Mouse (Mus musculus) hindbrain, embryonic 11.5 days (tissue): ENCODE data around the gene Rnaseh2a. TPM values are rescaled to one million over a fixed set of nuclear protein-coding genes. Genes with fewer than 3 reads are reported as not detected.

ENCODE experiments used
- ATAC-seq: fragments of 200-750 bp; cut with Nextera tagmentation; 2 replicates; pipeline ENCODE4 v1.8.0; 2017; ENCODE audit warnings: mild to moderate bottlenecking, moderate TSS enrichment, moderate library complexity; ENCODE audit not compliant: low FRiP score
- DNase-seq: peaks from one replicate; pipeline ENCODE4 v3.0.0-alpha.2; 2015; ENCODE audit warnings: low spot score
- H3K27ac ChIP-seq: fragments of 300-500 bp; sonication (generic); 2 replicates; pipeline ENCODE4 v1.5.1; 2014; ENCODE audit warnings: mild to moderate bottlenecking, low read depth, low read length
- H3K27me3 ChIP-seq: fragments of 300-500 bp; sonication (generic); 2 replicates; pipeline ENCODE4 v1.6.1; 2014; ENCODE audit warnings: mild to moderate bottlenecking, low read length, moderate library complexity, mixed read lengths; ENCODE audit not compliant: control insufficient read depth, insufficient read depth
- H3K36me3 ChIP-seq: fragments of 300-500 bp; sonication (generic); 2 replicates; pipeline ENCODE4 v1.6.1; 2014; ENCODE audit warnings: mild to moderate bottlenecking, low read length, moderate library complexity, mixed read lengths; ENCODE audit not compliant: control insufficient read depth, insufficient read depth
- H3K4me1 ChIP-seq: fragments of 300-500 bp; sonication (generic); replicated peaks from 2 replicates; pipeline ENCODE4 v1.6.1; 2014; ENCODE audit warnings: low read length, mixed read lengths; ENCODE audit not compliant: control insufficient read depth, insufficient read depth
- H3K4me2 ChIP-seq: fragments of 300-500 bp; sonication (generic); replicated peaks from 2 replicates; pipeline ENCODE4 v1.6.1; 2014; ENCODE audit warnings: mild to moderate bottlenecking, low read depth, low read length
- H3K4me3 ChIP-seq: fragments of 300-500 bp; sonication (generic); 2 replicates; pipeline ENCODE4 v1.5.1; 2014; ENCODE audit warnings: low read depth, low read length
- H3K9ac ChIP-seq: fragments of 300-500 bp; sonication (generic); 2 replicates; pipeline ENCODE4 v1.6.1; 2014; ENCODE audit warnings: low read depth, low read length
- H3K9me3 ChIP-seq: fragments of 300-500 bp; sonication (generic); 2 replicates; pipeline ENCODE4 v1.6.1; 2016; ENCODE audit warnings: low read length; ENCODE audit not compliant: control insufficient read depth
- WGBS: fragments of 180-500 bp; shearing (Covaris S2); extraction: QIAGEN DNeasy Blood & Tissue Kit; methylation state at CpG from one replicate; pipeline ENCODE4 v1.1.7; 2014; 5-methylcytosine and 5-hydroxymethylcytosine counted together
- polyA plus RNA-seq: library from polyadenylated mRNA; unstranded; fragments of >200 nt; fragmentation: Nextera tagmentation; extraction: Ambion mirVana; gene quantifications from 2 replicates; pipeline ENCODE4 v1.2.1, GENCODE M21; 2014

Rnaseh2a gene
- polyA plus RNA-seq, 1 experiment from 2014 or later, result 98.5 TPM

GRCm38 (mm10) chr8:84996978-84997377, 27.4 kb upstream of the Rnaseh2a start:
- Histone ChIP-seq H3K9ac (no peak overlapping the region), H3K4me3 (no peak overlapping the region), H3K9me3 (no peaks in the 10 kb centered on the region), H3K27me3 (peaks cover 10% of the 10 kb centered on the region), H3K36me3 (no peaks in the 10 kb centered on the region), H3K4me2 (no peak overlapping the region), H3K4me1 (peaks cover 3% of the 10 kb centered on the region), H3K27ac (no peak overlapping the region)
- no peak for ATAC-seq
- no peak for DNase-seq
- WGBS, result 77% methylated on average over 5 of the region's 5 CpGs

GRCm38 (mm10) chr8:84995680-84996079, 26.1 kb upstream of the Rnaseh2a start:
- no peaks in the 10 kb centered on the region for H3K9me3 ChIP-seq
- peaks cover 10% of the 10 kb centered on the region for H3K27me3 ChIP-seq
- no peak overlapping the region for H3K4me3 ChIP-seq
- 24% methylated on average over 25 of the region's 25 CpGs for WGBS
- H3K9ac ChIP-seq, result 0 out of 2 replicates have a peak overlapping the region, but pooled peaks have one; percentile 11
- no peak overlapping the region for H3K4me2 ChIP-seq
- DNase-seq (peak; percentile 23), ATAC-seq (no peak)
- H3K27ac ChIP-seq, result no peak overlapping the region
- peaks cover 6% of the 10 kb centered on the region for H3K4me1 ChIP-seq
- H3K36me3 ChIP-seq, result no peaks in the 10 kb centered on the region

- ATAC-seq (no peak), DNase-seq (no peak)
- no peak overlapping the region for H3K4me3 ChIP-seq
- no peaks in the 10 kb centered on the region for H3K9me3 ChIP-seq
- H3K27me3 ChIP-seq, result peaks cover 10% of the 10 kb centered on the region
- H3K27ac ChIP-seq, result no peak overlapping the region
- H3K36me3 ChIP-seq, result no peaks in the 10 kb centered on the region
- H3K4me1 ChIP-seq, result peaks cover 7% of the 10 kb centered on the region
- H3K4me2 ChIP-seq, result no peak overlapping the region
- no peak overlapping the region for H3K9ac ChIP-seq
- WGBS, result 98% methylated on average over 9 of the region's 9 CpGs
These were observed 24.8 kb upstream of the Rnaseh2a start for GRCm38 (mm10) chr8:84994375-84994774.

GRCm38 (mm10) chr8:84990836-84991235, 21.3 kb upstream of the Rnaseh2a start:
- ATAC-seq (peak; percentile 64), DNase-seq (peak; percentile 48)
- Histone ChIP-seq H3K4me2 (peak overlapping the region; percentile 84), H3K9me3 (no peaks in the 10 kb centered on the region), H3K4me1 (peaks cover 4% of the 10 kb centered on the region), H3K27me3 (peaks cover 25% of the 10 kb centered on the region), H3K4me3 (peak overlapping the region; percentile 52), H3K9ac (peak overlapping the region; percentile 76), H3K36me3 (no peaks in the 10 kb centered on the region), H3K27ac (no peak overlapping the region)
- under 1% methylated on average over 15 of the region's 15 CpGs for WGBS

- Histone ChIP-seq H3K27ac (no peak within 1 kb of the TSS), H3K27me3 (peaks cover 21% of the 10 kb centered on the region), H3K4me3 (peak within 1 kb of the TSS; percentile 52), H3K4me1 (peaks cover 8% of the 10 kb centered on the region), H3K9ac (peak within 1 kb of the TSS; percentile 76), H3K4me2 (peak within 1 kb of the TSS; percentile 84), H3K9me3 (no peaks in the 10 kb centered on the region), H3K36me3 (no peaks in the 10 kb centered on the region)
- DNase-seq, result peak; percentile 98
- ATAC-seq, result peak; percentile 94
- under 1% methylated on average over 28 of the region's 28 CpGs for WGBS
These were observed 20.8 kb upstream of the Rnaseh2a start, which contains the start of gene Hook2 for GRCm38 (mm10) chr8:84990349-84990748. Hook2 (plus strand) TSS chr8:84990603.

GRCm38 (mm10) chr8:84989810-84990209, 20.2 kb upstream of the Rnaseh2a start:
- Histone ChIP-seq H3K27ac (no peak overlapping the region), H3K27me3 (peaks cover 17% of the 10 kb centered on the region)

GRCm38 (mm10) chr8:84989311-84989731, 19.8 kb upstream of the Rnaseh2a start:
- H3K4me3 ChIP-seq, result no peak overlapping the region
- WGBS, result 18% methylated on average over 15 of the region's 15 CpGs
- ATAC-seq (no peak), DNase-seq (no peak)
- no peak overlapping the region for H3K9ac ChIP-seq
- no peak overlapping the region for H3K27ac ChIP-seq
- no peak overlapping the region for H3K4me2 ChIP-seq
- peaks cover 19% of the 10 kb centered on the region for H3K27me3 ChIP-seq
- H3K9me3 ChIP-seq, result no peaks in the 10 kb centered on the region
- H3K4me1 ChIP-seq, result peaks cover 16% of the 10 kb centered on the region
- H3K36me3 ChIP-seq, result no peaks in the 10 kb centered on the region

More at GRCm38 (mm10) chr8:84989810-84990209, 20.2 kb upstream of the Rnaseh2a start:
- Histone ChIP-seq H3K9me3 (no peaks in the 10 kb centered on the region), H3K9ac (peak overlapping the region; percentile 53), H3K4me2 (peak overlapping the region; percentile 61), H3K36me3 (no peaks in the 10 kb centered on the region), H3K4me3 (peak overlapping the region; percentile 52), H3K4me1 (peaks cover 13% of the 10 kb centered on the region)
- WGBS, result 0% methylated on average over 15 of the region's 15 CpGs
- DNase-seq (peak; percentile 97), ATAC-seq (peak; percentile 71)

- no peak for ATAC-seq
- DNase-seq, result no peak
- Histone ChIP-seq H3K36me3 (no peaks in the 10 kb centered on the region), H3K4me1 (peaks cover 16% of the 10 kb centered on the region), H3K4me2 (no peak overlapping the region), H3K27ac (no peak overlapping the region), H3K4me3 (no peak overlapping the region), H3K9ac (no peak overlapping the region), H3K27me3 (peaks cover 21% of the 10 kb centered on the region), H3K9me3 (no peaks in the 10 kb centered on the region)
- 69% methylated on average over 2 of the region's 2 CpGs for WGBS
These were observed 18.3 kb upstream of the Rnaseh2a start for GRCm38 (mm10) chr8:84987903-84988302.

GRCm38 (mm10) chr8:84987388-84987787, 17.8 kb upstream of the Rnaseh2a start:
- H3K4me1 ChIP-seq, result peaks cover 16% of the 10 kb centered on the region
- ATAC-seq, result no peak
- H3K27me3 ChIP-seq, result peaks cover 21% of the 10 kb centered on the region
- no peaks in the 10 kb centered on the region for H3K9me3 ChIP-seq
- H3K9ac ChIP-seq, result no peak overlapping the region
- WGBS, result 83% methylated on average over 5 of the region's 5 CpGs
- no peak for DNase-seq
- H3K36me3 ChIP-seq, result no peaks in the 10 kb centered on the region
- H3K27ac ChIP-seq, result no peak overlapping the region
- H3K4me2 ChIP-seq, result no peak overlapping the region
- H3K4me3 ChIP-seq, result no peak overlapping the region
